Mouse (Mus musculus): ENCODE data around the gene Klf13. TPM values are rescaled to one million over a fixed set of nuclear protein-coding genes. Genes with fewer than 3 reads are reported as not detected.

The Klf13 gene
- 85.8 and 102 TPM in 2 replicates for total RNA-seq (2021)
- long read RNA-seq, experiment 1, full-length matches to known transcripts, result 9 of 23 reads
- long read RNA-seq, experiment 1, partial matches to known transcripts, result 1 of 23 reads
- long read RNA-seq, experiment 1, other reads (novel, unspliced or antisense), result 13 of 23 reads
- long read RNA-seq, experiment 2, full-length matches to known transcripts, result 10 of 22 reads
- long read RNA-seq, experiment 2, partial matches to known transcripts, result 3 of 22 reads
- long read RNA-seq, experiment 2, other reads (novel, unspliced or antisense), result 9 of 22 reads

- peak; percentile 98 for DNase-seq
These were observed at the start of gene Klf13 for GRCm38 (mm10) chr7:63938914-63939396. Klf13 (minus strand) TSS chr7:63938915.

GRCm38 (mm10) chr7:63988391-63988790 is 49.7 kb upstream of the Klf13 start:
- DNase-seq, result no peak

GRCm38 (mm10) chr7:63986407-63987182 is 47.9 kb upstream of the Klf13 start:
- DNase-seq, result peak; percentile 84

- no peak for DNase-seq
These were observed 47.1 kb upstream of the Klf13 start for GRCm38 (mm10) chr7:63985696-63986406.

GRCm38 (mm10) chr7:63985266-63985665 is 46.6 kb upstream of the Klf13 start:
- no peak for DNase-seq

GRCm38 (mm10) chr7:63984329-63984728 is 45.6 kb upstream of the Klf13 start:
- no peak for DNase-seq

- DNase-seq, result no peak
These were observed 38.9 kb upstream of the Klf13 start for GRCm38 (mm10) chr7:63977631-63978030.

GRCm38 (mm10) chr7:63970986-63971385 is 32.3 kb upstream of the Klf13 start:
- DNase-seq, result no peak

GRCm38 (mm10) chr7:63969941-63970340 is 31.2 kb upstream of the Klf13 start:
- DNase-seq, result no peak

- no peak for DNase-seq
These were observed 27.1 kb upstream of the Klf13 start for GRCm38 (mm10) chr7:63965635-63966418.

GRCm38 (mm10) chr7:63965135-63965534 is 26.4 kb upstream of the Klf13 start:
- no peak for DNase-seq

- DNase-seq, result no peak
These were observed 25.4 kb upstream of the Klf13 start for GRCm38 (mm10) chr7:63964121-63964520.

- DNase-seq, result no peak
These were observed 24.9 kb upstream of the Klf13 start for GRCm38 (mm10) chr7:63963632-63964031.

GRCm38 (mm10) chr7:63957872-63958640 is 19.3 kb upstream of the Klf13 start:
- DNase-seq, result no peak

- peak; percentile 55 for DNase-seq
These were observed 18.4 kb upstream of the Klf13 start for GRCm38 (mm10) chr7:63956981-63957713.

- DNase-seq, result peak; percentile 31
These were observed 17.6 kb upstream of the Klf13 start for GRCm38 (mm10) chr7:63956138-63956823.

GRCm38 (mm10) chr7:63955440-63955839 is 16.7 kb upstream of the Klf13 start:
- DNase-seq, result no peak

- no peak for DNase-seq
These were observed 13.6 kb upstream of the Klf13 start for GRCm38 (mm10) chr7:63952077-63952898.
